Mouse (Mus musculus) thymus, postnatal 10 days (tissue): ENCODE measurements around the gene Egflam.

Experiments
- DNase-seq, 2 experiments: peaks; one replicate each; pipeline ENCODE4 v3.0.0; 2021; ENCODE audit warnings: low spot score in 2 of 2

Egflam gene

GRCm38 (mm10) chr15:7173776-7174175 lies 224.4 kb downstream of the Egflam start:
- no peak for DNase-seq

DNA sequence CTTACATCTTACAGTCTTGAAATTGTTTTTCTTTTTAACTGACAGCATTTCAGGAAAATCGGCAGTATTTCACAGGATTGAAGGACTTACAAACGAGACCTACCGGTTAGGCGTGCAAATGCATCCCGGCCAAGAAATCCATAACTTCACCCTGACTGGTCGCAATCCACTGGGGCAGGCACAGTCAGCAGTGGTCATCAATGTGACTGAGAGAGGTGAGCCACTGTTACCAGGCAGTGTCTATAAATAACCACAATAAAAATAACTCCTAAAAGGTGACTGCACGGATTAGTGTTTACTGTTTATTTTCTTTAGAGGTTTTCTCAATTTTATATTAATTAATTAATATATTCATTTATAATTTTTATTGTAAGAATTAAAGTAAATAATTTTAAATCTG lies 224.8 kb downstream of the Egflam start:
- no peak for DNase-seq

- no peak for DNase-seq
Observed at GRCm38 (mm10) chr15:7172875-7173274, 225.3 kb downstream of the Egflam start.

DNA sequence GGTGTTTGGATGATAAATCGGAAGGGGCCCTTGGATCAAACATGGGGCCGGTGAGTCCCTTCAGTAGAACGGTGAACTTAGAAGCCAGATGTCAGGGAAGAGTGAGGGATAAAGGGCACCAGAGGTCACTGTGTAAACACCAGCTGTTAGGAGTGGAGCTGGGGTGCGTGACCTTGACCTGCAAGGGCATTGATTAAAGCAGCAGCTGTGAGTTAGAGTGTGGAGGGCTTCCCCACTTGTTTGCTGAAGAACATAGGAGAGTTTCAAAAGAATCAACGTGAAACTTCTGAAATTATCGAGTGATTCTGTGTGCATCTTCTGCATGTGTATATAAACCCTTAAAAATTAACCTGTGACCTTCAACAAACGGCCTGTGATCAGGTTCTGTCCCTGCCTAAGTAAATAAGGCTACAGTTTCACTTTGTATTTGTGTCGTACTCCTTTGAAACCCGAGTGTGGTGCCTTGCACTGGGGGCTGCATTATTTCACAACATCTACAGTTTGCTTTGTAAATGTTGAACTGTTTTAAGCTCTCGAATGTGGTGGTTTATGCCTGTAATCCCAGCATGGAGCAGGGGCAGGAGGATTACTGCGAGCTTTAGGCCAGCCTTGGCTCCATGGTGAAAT lies 230.2 kb downstream of the Egflam start:
- DNase-seq: no peak

- DNase-seq: no peak
Observed at GRCm38 (mm10) chr15:7167238-7167905, 230.8 kb downstream of the Egflam start.

GRCm38 (mm10) chr15:7166735-7167134 lies 231.5 kb downstream of the Egflam start:
- DNase-seq: no peak

- no peak for DNase-seq
Observed at GRCm38 (mm10) chr15:7163851-7164250, 234.3 kb downstream of the Egflam start.

GRCm38 (mm10) chr15:7160321-7160720 lies 237.9 kb downstream of the Egflam start:
- DNase-seq: no peak

GRCm38 (mm10) chr15:7159869-7160268 lies 238.3 kb downstream of the Egflam start:
- no peak for DNase-seq

DNA sequence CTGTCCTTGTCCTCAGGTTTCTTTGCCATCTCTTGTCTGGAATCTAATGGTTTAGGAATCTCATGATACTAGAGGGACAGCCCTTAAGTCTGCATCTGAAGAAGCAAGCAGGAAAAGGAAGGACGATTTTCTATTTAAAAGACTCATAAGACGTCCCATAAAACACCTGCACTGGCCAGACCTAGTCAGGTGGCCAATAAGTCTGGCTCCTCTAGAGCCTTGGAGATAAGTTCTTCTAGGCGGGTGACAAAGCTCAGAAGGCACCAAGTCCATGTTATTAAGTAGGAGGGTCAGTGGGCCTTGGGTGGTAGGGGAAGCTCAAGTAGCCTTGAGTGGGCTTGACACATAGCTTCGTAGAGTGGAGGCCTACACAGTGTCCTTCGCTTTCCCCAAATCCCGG lies 240.5 kb downstream of the Egflam start:
- DNase-seq: no peak
